Mouse (Mus musculus): Measurements from ENCODE around the gene Eci1. TPM values are rescaled to one million over a fixed set of nuclear protein-coding genes. Genes with fewer than 3 reads are reported as not detected.
A peak's percentile ranks its signal among the peaks of the same experiment; 100 is the strongest.
"Not testable (repeated sequence)": the region's sequence is repeated elsewhere in the genome, so short reads cannot be mapped to it uniquely, and the experiment has no call there.

Gene Eci1
- total RNA-seq (2014; fragmentation: Nextera tagmentation), result 59.1 and 62.1 TPM in 2 replicates
- 36.6 and 39.9 TPM in 2 replicates for total RNA-seq (2017)

DNA sequence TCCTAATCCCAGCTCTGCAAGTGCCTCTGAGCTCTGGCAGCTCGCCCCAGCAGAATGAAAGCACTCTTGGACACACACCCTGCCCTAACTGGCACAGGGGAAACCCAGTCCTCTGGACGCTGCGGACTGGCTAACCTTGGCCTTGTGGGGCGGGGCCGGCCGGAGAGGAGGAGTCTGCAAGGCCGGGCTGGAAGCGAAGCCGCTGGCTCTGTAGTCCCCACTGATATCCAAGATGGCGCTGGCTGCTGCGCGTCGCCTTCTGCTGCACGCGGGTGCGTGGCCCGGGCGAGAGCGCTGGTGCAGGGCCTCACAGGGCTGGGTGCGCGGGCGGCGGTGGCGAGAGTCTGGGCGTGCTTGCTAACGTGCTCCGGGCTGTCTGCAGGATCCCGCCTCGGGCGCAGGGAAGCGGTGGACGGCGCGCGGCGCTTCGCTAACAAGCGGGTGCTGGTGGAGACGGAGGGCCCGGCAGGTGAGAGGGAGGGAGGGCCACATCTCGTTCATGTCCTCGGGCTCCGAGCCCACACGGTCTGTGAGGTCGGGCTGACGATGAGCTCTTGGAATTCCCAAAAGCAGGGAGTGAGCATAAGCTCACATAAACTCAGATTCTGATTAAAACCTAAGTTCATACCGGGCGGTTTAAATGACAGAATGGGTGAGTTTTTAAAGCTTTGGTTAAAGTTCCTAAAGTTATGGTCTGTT is at the start of gene Eci1:
Eci1 (plus strand) TSS at position 171 of the 699 bp plus-strand sequence.
- ATAC-seq (replicated peaks; ENCODE audit: poor library complexity, severe bottlenecking), result peak; percentile 99

GRCm38 (mm10) chr17:24378496-24378895 is 47.9 kb upstream of the Eci1 start:
- ATAC-seq (replicated peaks; ENCODE audit: poor library complexity, severe bottlenecking), result no peak

GRCm38 (mm10) chr17:24383789-24384188 is 42.7 kb upstream of the Eci1 start:
- ATAC-seq (replicated peaks; ENCODE audit: poor library complexity, severe bottlenecking), result no peak

- no peak for ATAC-seq (replicated peaks; ENCODE audit: poor library complexity, severe bottlenecking)
These were observed 37.7 kb upstream of the Eci1 start for GRCm38 (mm10) chr17:24388711-24389110.

DNA sequence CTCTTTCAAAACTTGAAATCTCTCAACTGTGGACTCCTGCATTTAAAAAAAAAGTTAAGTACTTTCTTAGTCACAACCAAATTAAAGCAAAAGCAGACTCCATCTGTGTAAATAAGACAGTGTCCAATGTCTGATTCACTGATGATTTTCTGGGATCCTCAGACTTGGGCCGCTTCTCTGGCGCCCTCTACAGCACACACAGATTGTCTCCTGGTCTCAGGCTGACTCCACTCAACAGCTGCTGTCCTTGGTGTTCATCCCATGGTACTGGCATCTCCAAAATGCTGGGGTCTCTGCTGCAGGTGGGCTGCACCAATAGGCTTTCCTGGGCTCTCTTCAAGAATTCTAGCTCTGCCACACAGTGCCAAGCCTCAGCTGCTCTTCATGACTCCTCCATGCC is 36.6 kb upstream of the Eci1 start:
- ATAC-seq (replicated peaks; ENCODE audit: poor library complexity, severe bottlenecking), result 0 out of 2 replicates have a peak, but pooled peaks have one; percentile 35

DNA sequence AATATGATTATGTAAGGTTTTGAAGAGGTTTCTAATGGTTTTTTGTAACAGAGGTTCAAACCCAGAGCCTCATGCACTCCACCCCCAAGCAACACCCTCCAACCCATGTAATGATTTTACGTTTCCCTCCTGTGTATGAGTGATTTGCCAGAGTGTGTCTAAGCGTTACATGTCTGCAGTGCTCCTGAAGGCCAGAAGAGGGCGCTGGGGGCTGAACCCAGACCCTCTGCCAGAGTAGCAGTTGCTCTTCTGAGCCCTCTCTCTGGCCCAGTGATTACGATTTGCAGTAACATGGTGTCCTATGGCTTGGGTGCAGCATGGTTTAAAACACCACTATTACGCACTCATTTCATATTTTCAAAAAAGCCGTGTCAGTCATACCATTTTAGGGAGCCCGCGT is 35.3 kb upstream of the Eci1 start:
- ATAC-seq (replicated peaks; ENCODE audit: poor library complexity, severe bottlenecking), result peak; percentile 50; the same call in 1 of the 2 replicates

GRCm38 (mm10) chr17:24393527-24393926 is 32.9 kb upstream of the Eci1 start:
- ATAC-seq (replicated peaks; ENCODE audit: poor library complexity, severe bottlenecking), result no peak

DNA sequence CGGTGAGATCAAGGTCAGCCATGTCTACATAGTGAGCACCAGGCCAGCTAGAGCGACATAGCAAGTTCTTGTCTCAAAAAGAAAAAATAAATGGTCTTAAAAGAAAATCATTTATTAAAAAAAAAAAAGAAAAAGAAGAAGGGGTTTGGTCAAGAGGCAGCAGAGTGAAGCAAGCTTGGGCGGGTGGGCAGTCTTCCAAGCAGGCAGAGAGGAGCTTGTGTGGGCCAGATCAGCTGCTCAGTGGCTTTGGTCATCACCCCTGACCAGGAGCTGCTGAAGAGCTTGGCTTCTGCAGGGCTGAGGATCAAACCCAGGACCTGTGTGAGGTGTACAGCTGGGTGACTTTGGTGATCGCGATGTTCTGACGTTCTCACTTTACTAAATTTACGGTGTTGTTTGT is 32.0 kb upstream of the Eci1 start:
- no peak for ATAC-seq (replicated peaks; ENCODE audit: poor library complexity, severe bottlenecking)

DNA sequence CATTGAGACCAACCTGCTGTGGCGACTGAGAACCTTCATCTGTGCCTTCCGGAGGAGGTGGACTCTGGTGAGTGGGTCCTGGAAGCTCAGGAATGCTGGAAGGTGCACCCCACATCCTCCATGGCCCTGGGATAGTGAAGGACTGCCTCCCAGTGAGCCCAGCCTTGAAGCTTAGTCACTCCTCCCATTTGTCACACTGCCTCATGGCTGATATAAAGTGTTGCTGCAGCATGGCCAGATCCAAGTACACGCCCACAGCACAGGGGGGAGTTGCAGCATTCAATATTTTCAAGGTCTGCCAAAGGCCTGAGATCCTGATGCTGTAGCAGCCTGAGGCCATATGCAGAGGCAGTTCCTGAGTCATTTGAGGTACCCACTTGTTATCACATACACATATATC is 24.1 kb upstream of the Eci1 start:
- no peak for ATAC-seq (replicated peaks; ENCODE audit: poor library complexity, severe bottlenecking)

DNA sequence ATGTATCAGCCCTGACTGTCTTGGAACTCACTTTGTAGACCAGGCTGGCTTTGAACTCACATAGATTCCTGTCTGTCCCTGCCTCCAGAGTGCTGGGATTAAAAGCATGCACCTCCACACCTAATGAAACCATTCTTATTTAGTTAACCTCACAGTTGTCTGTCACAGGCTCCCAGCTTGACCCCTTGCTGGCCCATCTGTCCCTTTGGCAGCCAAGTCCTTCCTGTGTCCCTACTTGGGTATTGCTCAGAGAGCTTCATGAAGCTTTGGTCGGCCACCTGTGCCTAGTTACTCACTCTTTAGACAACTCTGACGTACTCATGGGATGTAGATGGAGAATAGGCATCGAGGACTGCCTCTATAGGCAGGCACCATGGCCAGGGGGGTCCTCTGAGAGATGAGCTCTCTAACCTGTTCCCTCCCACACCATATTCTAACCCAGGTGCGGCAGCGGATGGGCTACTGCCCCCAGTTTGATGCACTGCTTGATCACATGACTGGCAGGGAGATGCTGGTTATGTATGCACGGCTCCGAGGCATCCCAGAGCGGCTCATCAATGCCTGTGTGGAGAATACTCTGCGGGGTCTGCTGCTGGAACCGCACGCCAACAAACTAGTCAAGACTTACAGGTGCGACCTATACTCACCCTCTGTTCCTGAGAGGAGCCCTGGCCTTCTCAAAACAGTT is 19.2 kb upstream of the Eci1 start:
- no peak for ATAC-seq (replicated peaks; ENCODE audit: poor library complexity, severe bottlenecking)

- peak; percentile 13 for ATAC-seq (replicated peaks; ENCODE audit: poor library complexity, severe bottlenecking)
These were observed 12.8 kb upstream of the Eci1 start for GRCm38 (mm10) chr17:24413557-24414211.

DNA sequence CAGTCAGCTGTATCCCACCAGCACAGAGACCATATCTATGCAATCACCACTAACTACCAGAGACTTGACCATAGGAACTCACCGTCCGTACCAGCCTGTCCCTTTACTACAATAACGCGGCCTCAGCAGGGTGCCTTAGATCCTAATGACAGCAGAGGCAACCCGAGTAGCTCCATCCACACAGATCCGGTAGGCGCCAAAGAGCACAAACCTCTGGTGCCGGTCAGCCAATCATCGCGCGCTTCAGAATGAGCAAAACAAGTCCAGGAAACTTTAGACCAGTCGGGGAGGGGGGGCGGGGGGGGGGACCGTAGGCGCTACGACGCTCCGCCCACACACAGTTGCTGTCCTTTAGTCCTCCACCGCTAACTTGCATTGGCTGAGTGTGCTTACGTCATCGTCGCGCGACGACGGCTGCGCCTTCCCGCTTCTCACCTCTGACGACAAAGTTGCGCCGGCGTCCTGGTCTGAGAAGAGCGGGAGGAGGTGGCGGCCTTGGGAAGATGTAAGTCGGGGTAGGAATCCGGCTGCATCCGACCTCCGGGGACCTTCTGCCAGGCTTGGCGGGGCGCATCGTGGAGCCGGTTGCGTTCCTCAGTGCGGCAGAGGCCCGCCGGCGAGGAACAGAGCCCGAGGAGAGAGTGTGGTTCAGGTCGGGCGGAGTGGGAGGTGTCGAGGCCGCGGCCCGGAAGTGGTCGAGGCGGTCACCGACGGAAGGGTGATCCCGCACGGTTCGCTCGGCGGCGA is 12.0 kb upstream of the Eci1 start, which contains the start of gene Rnps1:
Rnps1 (plus strand) TSS at position 336 of the 747 bp plus-strand sequence.
- peak; percentile 87 for ATAC-seq (replicated peaks; ENCODE audit: poor library complexity, severe bottlenecking)

- ATAC-seq (replicated peaks; ENCODE audit: poor library complexity, severe bottlenecking), result no peak
These were observed 11.4 kb upstream of the Eci1 start for GRCm38 (mm10) chr17:24415011-24415410.

DNA sequence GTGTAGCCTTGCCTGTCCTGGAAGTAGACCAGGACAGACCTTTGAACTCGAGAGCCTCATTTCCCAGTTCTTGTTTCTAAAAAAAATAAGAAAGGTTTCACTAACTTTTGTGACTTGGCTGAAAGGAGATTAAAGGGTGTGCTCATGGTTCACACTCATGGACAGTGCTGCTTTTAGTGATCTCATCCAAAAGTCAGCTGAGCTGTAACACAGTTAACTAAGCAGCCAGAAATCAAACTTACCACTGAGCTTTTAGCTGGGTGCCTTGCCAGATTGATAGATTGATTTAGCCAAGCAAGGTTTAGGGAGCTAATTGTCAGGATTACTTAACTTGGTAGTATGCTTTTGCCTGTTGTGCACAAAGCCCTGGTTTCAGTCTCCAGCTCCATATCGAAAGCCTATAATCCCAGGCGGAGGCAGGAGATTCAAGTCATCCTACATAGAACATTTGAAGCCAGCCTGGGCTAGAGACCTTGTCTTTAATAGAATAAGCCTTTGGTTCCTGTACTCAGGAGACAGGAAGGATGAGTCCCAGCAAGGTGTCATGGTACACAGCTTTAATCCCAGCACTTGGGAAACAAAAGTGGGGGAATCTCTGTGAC is 10.3 kb upstream of the Eci1 start:
- no peak for ATAC-seq (replicated peaks; ENCODE audit: poor library complexity, severe bottlenecking)

DNA sequence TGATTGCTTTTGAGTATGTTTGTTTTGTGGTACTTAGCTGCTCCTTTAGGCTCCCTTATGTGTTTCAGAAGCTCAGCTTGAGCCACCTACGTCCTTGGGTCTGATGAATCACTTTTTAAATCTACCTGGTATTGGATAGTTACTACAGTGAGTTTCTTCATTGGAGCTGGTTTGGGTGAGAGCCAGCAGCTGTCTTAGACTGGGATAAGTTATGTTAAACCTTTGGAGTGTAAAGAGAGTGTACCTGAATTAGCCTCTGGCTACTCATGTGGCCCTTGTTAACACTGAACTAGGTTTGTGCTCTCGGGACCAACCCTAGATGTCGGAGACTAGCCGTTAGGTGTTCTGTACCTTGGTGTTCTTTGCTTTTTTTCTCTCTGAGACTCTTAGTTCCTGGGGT is 3.3 kb upstream of the Eci1 start:
- ATAC-seq (replicated peaks; ENCODE audit: poor library complexity, severe bottlenecking), result no peak

DNA sequence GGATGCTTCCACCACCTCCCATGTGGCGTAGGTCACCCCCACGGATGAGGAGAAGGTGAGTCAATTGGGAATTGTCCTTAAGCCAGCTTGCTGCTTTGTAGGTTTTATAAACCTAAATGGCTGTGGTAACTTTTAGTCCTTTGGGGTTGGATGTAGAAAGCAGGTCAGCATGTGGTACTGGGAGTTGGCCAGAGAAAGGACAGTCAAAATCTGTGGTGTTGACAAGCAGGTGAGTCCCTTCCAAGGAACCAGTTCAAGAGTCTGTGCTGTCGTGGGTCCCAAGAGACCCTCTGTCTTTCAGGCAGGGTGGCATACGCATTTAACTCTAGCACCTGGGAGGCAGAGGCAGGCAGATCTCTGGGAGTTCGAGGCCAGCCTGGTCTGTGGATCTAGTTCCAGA is 2.0 kb upstream of the Eci1 start:
- ATAC-seq (replicated peaks; ENCODE audit: poor library complexity, severe bottlenecking), result no peak

DNA sequence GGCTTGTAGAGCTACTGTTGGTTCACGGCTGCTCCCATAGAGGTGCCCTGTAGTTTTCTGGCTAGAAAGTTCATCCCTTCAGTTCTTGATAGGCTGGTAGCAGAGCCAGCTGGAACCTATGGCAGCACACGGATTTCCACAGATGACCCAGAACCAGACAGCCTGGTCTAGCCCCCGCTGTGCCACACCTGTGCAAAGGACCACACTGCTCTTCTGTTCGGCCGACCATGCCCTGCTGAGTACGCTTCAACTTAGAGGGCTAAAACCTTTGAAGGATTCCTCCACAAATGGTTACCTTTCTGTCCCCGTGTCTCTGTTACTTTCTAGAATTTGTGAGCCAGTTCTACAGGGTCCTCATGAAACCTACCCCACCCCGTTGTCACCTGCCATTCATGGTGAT is 1.1 kb upstream of the Eci1 start:
- ATAC-seq (replicated peaks; ENCODE audit: poor library complexity, severe bottlenecking), result not testable (repeated sequence)

DNA sequence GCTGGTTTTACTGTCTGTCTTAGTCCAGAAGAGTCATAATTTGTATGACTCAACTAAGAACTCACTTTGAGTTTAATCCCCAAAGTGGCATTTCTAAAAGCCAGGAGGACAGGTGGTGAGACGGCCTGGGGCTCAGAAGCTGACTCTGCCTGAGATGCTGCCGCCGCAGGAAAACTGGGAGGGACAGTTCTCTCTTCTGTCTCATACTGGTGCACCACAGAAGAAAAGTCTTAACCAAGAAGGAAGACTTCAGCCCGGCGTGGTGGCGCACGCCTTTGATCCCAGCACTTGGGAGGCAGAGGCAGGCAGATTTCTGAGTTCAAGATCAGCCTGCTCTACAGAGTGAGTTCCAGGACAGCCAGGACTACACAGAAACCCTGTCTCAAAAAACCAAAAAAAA is 536 bp upstream of the Eci1 start:
- ATAC-seq (replicated peaks; ENCODE audit: poor library complexity, severe bottlenecking), result no peak

DNA sequence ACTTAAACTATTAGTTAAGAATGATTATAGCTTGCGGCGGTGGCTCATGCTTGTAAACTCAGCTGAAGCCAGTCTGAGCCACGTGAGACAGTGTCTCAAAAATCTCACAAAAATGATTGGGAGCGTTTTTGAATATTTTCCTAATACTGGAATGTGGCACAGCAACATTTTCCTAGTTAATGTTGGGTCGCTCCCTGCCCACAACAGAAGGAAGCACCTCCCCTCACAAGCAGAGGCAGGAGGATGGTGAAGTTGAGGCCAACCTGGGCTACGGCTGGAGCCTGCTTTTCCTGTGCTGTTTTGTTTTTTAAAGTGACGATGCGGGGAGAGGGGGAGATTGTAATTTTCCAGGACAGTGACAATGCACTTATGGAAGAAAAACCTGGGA is 723 bp downstream of the Eci1 start:
- no peak for ATAC-seq (replicated peaks; ENCODE audit: poor library complexity, severe bottlenecking)
